Mouse (Mus musculus): ENCODE measurements around the gene Antxr2.
A peak's percentile ranks its signal among the peaks of the same experiment; 100 is the strongest.

Antxr2 gene

DNA sequence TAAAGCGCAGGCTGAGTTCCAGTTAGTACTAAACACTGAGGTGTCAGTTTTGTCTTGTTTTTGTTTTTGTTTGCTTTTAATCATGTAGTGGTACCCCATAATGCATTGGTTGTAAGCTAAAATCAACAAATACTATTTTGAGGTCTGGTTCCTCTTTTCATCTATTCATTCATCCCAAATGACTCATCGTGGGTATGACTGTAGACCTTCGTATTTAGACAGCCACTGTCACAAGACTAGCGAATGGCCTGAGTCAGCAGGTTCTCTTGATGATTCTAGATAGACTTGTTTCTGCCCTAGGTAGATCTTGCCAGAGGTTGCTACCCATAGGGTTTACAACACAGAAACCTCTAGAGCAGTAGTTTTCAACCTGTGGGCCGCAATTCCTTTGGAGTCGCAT, 116.9 kb downstream of the Antxr2 start:
- DNase-seq (ENCODE audit: low read depth, low spot score), result no peak

GRCm38 (mm10) chr5:97907482-97907881, 123.4 kb downstream of the Antxr2 start:
- peak; percentile 27 for DNase-seq (ENCODE audit: low read depth, low spot score)

DNA sequence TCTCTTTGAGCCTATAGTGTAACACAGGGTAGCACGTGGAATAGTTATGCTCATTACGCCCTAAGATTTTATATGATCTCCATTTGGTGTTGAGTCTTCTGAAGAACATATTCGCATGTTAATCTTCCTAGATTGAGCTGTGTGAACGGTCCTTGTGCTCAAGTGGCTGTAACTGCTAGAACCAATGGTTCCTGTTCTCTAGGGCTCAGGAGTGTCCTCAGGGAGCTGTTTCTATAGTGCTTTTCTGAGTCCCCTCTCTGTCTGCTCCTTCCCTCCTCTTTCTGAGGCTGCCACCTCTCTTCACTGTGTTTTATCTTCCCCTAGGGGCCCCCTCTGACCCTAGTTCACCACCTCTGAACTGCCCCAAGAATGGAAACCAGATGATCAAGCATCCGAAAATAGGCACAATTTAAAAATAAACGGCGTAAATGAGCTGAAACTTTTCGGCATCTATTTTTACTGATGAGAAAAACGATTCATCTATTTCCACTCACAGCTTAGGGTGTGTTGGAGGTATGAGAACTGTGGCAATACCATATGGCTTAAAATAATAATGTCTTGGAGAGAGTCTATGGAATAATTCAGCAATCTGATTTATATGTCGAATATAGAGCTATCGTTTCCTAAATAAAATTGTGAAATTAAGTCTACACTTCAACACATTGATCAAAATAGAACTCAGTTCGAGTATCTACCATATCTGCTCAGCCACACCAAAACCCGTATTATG, 124.1 kb downstream of the Antxr2 start:
- DNase-seq (ENCODE audit: low read depth, low spot score), result peak; percentile 55

- DNase-seq (ENCODE audit: low read depth, low spot score), result no peak
These were observed 125.0 kb downstream of the Antxr2 start for GRCm38 (mm10) chr5:97905856-97906255.

- DNase-seq (ENCODE audit: low read depth, low spot score), result no peak
These were observed 129.7 kb downstream of the Antxr2 start for GRCm38 (mm10) chr5:97901096-97901495.

DNA sequence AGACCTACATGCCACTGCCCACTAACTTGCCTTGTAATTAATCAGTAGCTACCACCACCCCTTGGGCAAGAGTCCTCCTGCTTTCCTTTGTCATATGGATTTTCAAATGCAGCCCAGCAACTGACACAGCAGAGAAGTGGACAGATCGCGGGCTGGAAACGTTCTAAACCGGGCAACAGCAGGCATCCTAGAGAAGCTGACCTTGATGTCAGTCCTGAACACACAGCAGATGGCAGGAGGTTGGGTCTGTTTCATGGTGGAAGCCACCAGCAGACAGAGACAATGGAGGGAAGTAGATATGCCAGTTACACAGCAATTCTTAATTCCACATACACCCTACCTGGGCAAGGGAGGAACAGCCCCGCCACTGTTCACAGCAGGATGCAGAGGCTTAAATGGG, 131.5 kb downstream of the Antxr2 start:
- no peak for DNase-seq (ENCODE audit: low read depth, low spot score)

- DNase-seq (ENCODE audit: low read depth, low spot score), result no peak
These were observed 145.4 kb downstream of the Antxr2 start for GRCm38 (mm10) chr5:97885427-97885826.

GRCm38 (mm10) chr5:97884110-97884509, 146.7 kb downstream of the Antxr2 start:
- DNase-seq (ENCODE audit: low read depth, low spot score), result no peak

DNA sequence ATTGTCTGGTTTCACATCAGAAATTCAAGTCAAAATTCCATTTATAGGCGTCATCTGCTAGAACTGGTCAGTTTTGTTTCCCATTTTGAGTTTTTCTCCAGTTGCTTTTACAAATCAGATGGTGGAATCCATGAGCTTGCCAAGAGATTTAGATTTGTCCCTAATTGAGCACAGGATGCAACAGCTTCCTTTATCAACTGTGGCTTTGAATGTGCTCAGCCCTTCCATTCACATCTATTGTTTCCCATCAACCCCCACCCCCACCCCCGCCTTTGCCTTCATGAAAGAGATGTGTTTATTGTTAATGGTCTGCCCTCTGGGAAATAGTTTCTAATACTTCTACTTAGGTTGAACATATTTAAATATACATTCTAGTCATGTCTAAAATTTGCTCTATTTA, 149.4 kb downstream of the Antxr2 start:
- DNase-seq (ENCODE audit: low read depth, low spot score), result no peak

DNA sequence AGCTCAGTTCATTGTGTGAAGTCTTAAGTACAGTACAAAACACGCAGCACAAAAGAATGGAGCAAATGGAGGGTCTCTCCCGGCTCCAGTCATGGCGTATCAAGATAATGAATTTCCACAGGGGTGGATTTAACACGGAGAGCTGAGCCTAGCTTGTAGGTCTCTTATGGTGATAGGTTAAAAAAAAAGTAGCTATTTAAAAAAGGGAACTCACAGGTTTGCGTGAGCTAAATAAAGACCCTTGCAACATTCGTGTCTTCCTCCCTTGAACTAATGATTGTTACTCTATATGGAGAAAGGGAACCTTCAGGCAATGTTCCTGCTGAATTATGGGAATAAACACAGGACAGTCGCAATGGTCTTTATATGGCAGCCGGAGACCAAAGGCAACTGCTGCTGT, 150.7 kb downstream of the Antxr2 start:
- DNase-seq (ENCODE audit: low read depth, low spot score), result no peak

DNA sequence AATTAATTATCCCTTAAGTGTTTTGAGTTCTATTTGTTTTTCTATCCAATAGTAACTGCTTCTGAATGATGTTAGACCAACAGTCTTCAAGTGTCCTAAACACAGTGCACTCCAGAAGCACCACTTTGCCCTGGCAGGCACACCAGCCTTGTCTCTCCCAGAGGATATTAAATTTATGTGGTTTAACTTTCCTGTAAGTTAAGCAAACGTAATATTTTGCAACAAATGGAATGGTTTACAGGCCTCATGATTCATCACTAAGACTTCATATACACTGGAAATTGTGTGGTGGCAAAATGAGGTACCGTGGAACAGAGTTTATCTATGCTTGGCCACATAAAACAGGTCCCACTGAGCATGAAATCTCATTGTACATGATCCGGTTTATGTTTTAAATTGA, 152.0 kb downstream of the Antxr2 start:
- DNase-seq (ENCODE audit: low read depth, low spot score), result no peak

DNA sequence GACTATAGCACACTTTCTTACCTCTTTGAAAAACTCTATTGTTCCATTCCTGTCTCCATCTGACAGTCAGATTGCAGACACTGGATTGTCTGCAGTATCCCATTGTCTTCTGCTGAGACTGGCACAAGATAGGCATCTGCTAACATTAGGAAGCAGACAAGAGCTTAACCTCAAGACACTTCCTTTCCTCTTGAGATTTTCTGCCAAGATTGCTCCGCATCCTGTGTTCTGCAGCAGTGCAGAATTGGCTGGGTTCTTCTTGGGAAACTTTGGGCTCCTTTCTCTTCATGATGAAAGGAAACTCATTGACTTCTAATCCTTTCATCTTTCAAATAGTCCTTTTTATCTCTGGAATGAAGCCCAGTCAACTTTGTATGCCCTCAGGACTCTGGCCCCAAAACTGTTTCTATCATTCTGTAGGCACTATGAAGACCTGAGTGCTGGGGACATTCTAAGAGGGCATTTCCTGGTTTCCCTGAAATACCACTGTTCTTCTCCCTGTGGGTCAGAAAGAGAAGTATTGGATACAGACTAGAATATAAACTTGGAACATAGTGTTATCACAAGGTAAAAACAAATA, 152.5 kb downstream of the Antxr2 start:
- no peak for DNase-seq (ENCODE audit: low read depth, low spot score)

DNA sequence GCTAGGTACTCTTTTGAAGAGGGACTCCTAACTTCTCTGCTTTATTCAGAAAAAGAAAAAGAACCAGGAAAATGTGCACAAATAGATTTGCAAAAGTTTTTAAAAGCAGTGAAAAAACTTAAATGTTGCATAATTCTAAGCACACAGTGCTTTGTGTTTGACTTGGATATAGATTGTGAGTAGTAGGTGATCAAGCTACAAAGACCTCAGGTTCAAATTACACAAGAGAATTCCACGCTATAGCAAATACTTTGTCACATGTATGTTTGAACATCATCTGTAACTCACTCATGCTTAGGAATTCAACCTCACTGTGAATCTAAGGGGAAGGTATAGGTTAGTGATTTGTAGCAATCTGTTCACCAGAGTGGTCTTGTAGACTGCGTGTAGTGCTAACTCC, 153.9 kb downstream of the Antxr2 start:
- no peak for DNase-seq (ENCODE audit: low read depth, low spot score)

DNA sequence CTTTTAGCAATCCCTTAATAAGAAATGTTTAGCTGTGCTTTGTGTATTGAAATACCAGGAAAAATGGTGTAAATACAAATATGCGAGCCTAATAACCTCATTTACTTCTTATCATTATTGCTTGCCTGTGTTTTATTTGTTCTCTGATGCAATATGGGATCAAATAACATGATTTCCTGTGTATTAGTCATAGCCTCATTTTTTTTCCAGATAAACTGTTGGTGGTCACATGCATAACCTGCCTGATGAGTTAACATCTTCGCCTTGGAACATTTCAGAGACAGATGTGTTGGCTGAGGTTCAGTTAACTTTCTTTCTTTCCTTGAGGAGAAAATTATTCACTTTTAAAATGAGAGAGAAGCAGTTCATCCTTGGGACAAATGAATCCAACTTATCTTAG, 162.9 kb downstream of the Antxr2 start:
- DNase-seq (ENCODE audit: low read depth, low spot score), result no peak

DNA sequence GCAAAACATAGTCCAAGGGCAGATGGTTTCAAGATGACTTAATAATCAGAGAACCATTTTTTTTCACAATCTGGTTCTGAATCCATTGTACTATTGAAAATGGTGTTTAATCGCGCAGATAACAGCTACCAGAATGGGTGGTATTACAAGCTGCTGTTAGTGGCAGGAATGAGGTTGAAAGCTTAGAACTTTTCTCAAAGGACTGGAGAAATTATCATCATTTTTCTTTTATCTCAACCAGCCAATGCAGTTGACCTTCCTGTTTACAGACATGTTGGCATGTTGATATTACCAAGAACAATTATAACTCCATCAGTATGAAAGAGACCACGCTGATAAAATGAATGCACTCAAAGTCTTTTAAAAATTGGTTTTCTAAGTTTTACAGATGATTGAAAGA, 163.9 kb downstream of the Antxr2 start:
- DNase-seq (ENCODE audit: low read depth, low spot score), result no peak

- no peak for DNase-seq (ENCODE audit: low read depth, low spot score)
These were observed 173.7 kb downstream of the Antxr2 start for GRCm38 (mm10) chr5:97857101-97857500.

- DNase-seq (ENCODE audit: low read depth, low spot score), result no peak
These were observed 178.7 kb downstream of the Antxr2 start for GRCm38 (mm10) chr5:97851981-97852748.

DNA sequence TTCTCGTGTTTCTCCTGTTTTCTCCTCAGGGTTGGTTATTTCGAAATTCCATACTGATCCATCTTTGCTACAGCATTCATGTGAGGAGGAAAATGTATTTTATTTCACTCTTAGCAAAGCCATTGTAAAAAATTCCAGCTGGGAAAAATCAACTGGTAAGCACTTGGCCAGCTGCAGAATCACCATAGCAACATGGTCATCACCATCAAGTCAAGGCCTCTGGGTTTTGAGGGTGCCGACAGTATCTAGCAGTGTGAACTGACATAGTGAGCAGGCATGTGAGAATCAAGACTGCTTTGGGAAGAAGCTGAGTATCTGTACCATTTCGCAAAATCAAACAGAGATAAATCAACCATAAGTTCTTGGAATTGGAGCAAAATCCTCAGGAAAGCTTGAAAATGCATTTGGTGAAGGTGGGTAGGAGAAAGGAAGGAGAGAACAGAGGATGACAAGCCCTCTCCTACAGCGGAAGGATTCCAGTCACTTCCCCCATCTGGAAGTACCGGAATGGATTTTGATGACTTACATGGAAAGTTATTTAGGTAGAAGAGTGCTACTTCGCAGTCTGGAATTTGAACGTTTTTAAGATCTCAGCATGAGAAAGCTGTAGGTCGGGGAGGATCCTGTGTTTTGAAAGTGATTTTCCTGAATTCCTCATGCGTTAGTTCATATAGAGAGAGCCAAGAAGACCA, 183.5 kb downstream of the Antxr2 start:
- DNase-seq (ENCODE audit: low read depth, low spot score), result peak; percentile 46

GRCm38 (mm10) chr5:97846503-97846902, 184.3 kb downstream of the Antxr2 start:
- DNase-seq (ENCODE audit: low read depth, low spot score), result no peak

GRCm38 (mm10) chr5:97842016-97842415, 188.8 kb downstream of the Antxr2 start:
- no peak for DNase-seq (ENCODE audit: low read depth, low spot score)

GRCm38 (mm10) chr5:97839924-97840279, 190.9 kb downstream of the Antxr2 start:
- no peak for DNase-seq (ENCODE audit: low read depth, low spot score)

DNA sequence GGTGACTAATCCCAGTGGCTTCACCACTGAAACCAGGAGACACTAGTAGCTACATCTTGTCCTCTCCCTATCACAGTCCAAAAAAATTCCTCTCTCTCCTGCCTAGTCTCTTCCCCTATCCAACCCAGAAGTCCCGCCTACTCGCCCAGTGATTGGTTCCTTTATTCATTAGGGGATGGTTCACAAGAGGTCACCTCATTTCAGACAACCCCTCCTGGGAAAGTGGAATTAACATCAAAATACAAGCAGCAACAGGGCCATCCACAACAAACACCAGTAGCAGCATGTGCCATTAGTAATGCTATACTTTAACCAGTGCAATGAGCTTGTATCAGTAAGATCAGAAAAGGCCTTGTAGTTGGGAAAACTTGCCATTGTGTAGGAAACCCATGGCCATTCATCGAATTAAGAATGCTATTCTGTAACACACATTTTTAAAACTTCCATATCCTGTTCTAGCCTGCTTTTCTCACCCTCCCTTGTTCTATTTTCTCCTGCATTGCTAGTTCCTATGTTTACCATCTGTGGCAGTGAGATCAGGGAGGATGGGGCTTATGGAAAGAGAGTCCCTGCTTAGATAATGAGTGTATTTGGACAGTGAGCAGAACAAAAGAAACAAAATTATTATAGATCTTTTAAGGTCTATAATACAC, 191.4 kb downstream of the Antxr2 start:
- DNase-seq (ENCODE audit: low read depth, low spot score), result no peak

Measured in mesoderm, embryonic 11.5 days (tissue).